Mouse (Mus musculus): ENCODE measurements at regions not wholly inside any gene's neighbourhood (a gene's known extent, or its start where the extent isn't known, plus 50 kb on each side); places are given as distances from the start of the nearest gene placed in this dataset.

DNA sequence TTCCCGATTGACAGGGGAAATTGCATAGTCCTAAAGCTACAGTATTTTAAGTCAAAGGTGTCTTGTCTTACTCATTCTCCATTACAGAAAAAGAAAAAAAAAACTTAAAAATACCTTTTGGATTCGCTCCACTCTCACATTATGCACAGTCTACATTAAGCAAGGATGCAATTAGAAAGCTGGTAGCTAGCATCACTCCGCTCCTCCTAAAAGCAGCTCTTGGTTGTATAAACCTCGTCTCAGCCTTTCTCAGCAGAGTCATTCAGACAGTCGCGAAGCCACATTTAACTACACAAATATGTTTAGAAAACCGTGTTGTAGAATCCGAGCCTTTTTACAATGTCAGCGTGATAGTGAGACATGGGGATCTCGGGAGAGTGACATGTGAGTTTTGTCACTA, 172.5 kb upstream of the Fat1 start:
- no peak for DNase-seq (ENCODE audit: extremely low read depth, low read depth, low spot score)

- DNase-seq (ENCODE audit: extremely low read depth, low read depth, low spot score) = no peak
Measured at GRCm38 (mm10) chr8:44765194-44765593, 170.1 kb upstream of the Fat1 start.

GRCm38 (mm10) chr8:44765677-44766076, 169.6 kb upstream of the Fat1 start:
- no peak for DNase-seq (ENCODE audit: extremely low read depth, low read depth, low spot score)

- DNase-seq (ENCODE audit: extremely low read depth, low read depth, low spot score) = no peak
Measured at GRCm38 (mm10) chr8:44766111-44766873, 169.0 kb upstream of the Fat1 start.

GRCm38 (mm10) chr8:44767271-44767670, 168.0 kb upstream of the Fat1 start:
- no peak for DNase-seq (ENCODE audit: extremely low read depth, low read depth, low spot score)

DNA sequence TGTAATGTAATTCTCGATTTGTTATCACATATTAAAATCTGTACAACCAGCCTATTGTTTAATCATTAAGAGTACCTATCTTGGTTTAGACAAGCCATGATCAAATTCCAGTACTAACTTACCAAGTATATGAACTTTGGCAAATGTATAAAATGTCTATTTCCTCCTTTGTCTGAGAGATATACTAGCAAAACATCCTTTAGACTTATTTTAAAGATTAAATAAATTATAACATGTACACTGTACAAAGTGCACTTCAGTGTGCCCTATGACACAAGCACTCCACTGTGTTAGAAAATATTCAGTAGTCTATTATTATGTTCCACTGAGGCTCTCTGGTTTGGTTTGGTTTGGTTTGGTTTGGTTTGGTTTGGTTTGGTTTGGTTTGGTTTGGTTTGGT, 156.0 kb upstream of the Fat1 start:
- DNase-seq (ENCODE audit: extremely low read depth, low read depth, low spot score) = no peak

- DNase-seq (ENCODE audit: extremely low read depth, low read depth, low spot score) = no peak
Measured at GRCm38 (mm10) chr8:44782421-44782820, 152.8 kb upstream of the Fat1 start.

GRCm38 (mm10) chr8:44785161-44785560, 150.1 kb upstream of the Fat1 start:
- DNase-seq (ENCODE audit: extremely low read depth, low read depth, low spot score) = no peak

- DNase-seq (ENCODE audit: extremely low read depth, low read depth, low spot score) = no peak
Measured at GRCm38 (mm10) chr8:44786740-44787139, 148.5 kb upstream of the Fat1 start.

GRCm38 (mm10) chr8:44788290-44788689, 147.0 kb upstream of the Fat1 start:
- no peak for DNase-seq (ENCODE audit: extremely low read depth, low read depth, low spot score)

- no peak for DNase-seq (ENCODE audit: extremely low read depth, low read depth, low spot score)
Measured at GRCm38 (mm10) chr8:44799513-44799912, 135.7 kb upstream of the Fat1 start.

DNA sequence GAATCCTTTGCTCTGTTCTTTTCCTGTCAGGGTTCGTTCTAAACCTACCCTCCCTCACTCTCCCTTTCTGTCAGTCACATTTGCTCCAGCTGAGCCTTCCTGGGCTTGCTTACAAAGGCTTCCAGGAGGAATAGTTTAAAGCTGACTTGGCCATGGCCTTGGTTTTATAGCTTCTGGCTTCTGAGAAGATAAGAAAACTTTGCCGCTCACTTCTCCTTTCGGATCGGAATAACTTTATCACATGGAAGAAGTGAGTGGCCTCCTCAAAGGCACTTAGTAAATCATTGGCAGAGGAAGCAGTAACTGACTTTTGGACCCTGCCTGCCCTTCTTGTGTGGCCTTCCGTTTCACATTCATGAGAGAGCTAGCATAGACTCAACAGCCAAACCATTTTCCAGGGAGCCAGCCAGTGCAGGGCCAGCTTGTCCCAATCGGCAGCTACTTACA, 134.4 kb upstream of the Fat1 start:
- DNase-seq (ENCODE audit: extremely low read depth, low read depth, low spot score) = no peak

- no peak for DNase-seq (ENCODE audit: extremely low read depth, low read depth, low spot score)
Measured at GRCm38 (mm10) chr8:44801604-44802206, 133.5 kb upstream of the Fat1 start.

DNA sequence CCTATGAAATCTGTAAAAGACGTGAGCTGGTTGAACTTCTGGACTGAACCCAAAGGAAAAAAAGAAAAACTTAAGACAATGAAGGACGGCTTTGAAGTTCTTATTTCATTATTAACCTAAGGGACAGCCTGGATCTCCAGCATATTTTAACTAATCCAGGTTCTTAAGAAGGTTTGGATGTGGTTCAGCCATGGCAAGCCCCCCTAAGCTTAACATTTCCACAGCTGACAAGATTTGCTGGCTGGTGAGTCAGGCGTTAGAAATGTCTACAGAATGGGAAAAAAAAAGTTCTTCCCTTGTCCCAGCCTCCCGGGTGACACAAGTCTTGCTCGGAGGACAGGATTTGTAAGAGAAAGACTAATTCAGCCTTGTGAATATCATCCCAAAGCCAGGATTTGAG, 132.9 kb upstream of the Fat1 start:
- no peak for DNase-seq (ENCODE audit: extremely low read depth, low read depth, low spot score)

GRCm38 (mm10) chr8:44804414-44805178, 130.7 kb upstream of the Fat1 start:
- no peak for DNase-seq (ENCODE audit: extremely low read depth, low read depth, low spot score)

DNA sequence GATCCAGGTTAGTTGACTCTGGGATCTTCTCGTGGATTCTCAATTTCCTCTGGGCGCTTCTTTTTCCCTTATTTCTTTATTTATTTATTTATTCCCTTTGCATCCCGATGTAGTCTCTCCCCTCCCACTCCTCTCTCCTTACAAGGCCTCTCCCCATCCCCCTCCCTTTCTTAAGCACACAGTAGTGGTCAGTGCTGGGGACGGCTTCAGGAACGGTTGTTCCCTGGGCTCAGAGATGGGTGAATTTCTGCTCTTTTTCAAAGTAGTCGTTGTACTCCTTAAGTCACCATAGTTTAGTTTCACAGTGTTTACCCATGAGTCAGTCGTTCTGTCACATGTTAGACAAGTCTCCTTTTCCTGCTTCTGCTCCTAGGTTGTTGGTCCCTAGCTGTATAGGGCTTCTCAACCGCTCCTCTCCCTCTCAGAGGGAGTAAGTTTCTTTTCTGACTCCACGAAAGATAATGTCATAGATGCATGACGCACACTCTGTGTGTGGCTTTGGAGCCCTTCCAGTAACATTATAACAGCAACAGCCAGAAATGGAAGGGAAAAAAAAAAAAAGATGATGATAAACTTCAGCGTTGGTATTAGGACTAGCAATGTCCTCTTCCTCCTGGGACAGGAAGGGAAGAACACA, 129.9 kb upstream of the Fat1 start:
- no peak for DNase-seq (ENCODE audit: extremely low read depth, low read depth, low spot score)

- DNase-seq (ENCODE audit: extremely low read depth, low read depth, low spot score) = no peak
Measured at GRCm38 (mm10) chr8:44812360-44812759, 122.9 kb upstream of the Fat1 start.

- no peak for DNase-seq (ENCODE audit: extremely low read depth, low read depth, low spot score)
Measured at GRCm38 (mm10) chr8:44817532-44818157, 117.6 kb upstream of the Fat1 start.

DNA sequence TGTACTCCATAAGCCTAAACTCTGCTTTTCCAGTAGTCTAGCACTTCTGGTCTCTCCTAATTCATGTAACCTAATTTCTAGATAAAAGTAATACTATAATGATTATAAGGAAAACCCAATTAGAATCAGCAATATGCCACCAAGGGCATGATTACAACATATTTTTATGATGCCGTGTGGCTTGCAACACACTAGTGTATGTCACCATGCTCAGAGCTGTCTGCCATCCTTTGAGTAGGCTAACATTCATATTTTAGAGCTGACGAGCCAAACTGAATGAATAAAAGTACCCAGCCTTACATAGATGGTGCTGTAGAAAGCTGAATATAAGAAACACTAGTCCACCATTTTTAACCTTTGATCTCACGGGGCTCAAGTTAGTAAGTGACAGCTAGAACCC, 116.0 kb upstream of the Fat1 start:
- peak; percentile 13 for DNase-seq (ENCODE audit: extremely low read depth, low read depth, low spot score)

DNA sequence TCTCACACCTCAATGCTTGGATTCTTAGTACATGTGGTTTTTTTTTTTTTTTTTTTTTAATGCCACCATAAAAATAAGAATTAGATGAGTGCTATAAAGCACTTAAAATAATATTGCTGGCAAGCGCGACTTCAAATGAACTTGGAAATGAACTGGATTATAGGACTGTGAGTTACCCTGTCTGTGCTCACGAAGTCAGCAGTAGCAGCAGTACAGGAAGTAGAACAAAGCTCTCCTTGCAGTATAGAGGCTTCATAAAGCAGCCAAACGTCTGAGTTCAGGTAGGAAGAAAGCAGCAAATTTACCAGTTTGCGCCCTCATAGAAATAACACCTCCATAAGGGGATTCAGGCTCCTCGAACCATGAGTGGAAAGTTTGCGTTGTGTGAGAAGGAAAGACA, 115.6 kb upstream of the Fat1 start:
- DNase-seq (ENCODE audit: extremely low read depth, low read depth, low spot score) = no peak

- DNase-seq (ENCODE audit: extremely low read depth, low read depth, low spot score) = no peak
Measured at GRCm38 (mm10) chr8:44825183-44825757, 110.0 kb upstream of the Fat1 start.
